In the genomic region with DNA sequence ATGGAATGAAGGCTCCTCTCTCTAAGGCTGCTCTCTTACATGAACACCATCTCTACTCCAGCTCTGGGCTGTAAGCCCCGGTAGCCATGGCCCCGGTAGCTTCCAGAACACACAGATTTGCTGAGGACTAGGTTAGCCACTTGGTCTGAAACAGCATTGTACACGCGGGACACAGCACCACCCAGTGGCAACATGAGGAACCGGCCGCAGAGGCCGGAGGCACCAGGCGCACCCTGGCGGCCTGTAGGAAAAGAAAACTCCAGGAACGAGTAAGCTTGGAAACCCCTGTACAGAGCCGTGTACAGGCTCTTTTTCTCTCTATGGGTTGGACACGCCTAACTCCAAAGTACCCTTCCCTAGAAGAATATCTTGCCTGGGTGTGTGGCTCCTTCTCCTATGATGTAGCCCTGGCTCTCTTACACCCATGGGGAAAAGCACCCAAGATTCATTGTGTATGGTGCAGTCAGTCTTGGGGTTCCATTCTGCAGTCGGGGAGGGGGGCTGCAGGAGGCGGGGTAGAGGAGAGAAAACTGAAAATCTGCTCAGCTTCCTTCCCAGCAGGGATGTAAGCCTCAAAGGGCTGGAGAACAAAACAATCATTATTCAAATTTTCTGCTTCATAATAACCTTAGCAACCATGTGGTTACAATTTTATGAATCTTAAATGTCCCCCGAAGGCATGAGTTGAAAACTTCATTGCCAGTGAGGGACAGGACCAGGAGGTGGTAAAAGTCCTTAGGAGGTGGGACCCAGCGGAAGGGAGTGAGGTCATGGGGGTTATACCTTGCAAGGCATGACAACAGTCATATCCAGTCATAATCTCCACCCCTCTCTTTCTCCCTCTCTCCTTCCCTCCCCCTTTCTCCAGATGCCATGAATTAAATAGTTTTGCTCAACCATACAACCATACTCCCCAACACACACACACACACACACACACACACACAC, we compare ENCODE assay signal across 8 mouse cellular contexts.
A peak's percentile ranks its signal among the peaks of the same experiment; 100 is the strongest.
DNase-seq lines count a peak whose midpoint lies in the region; ATAC-seq and TF ChIP-seq lines count a peak whose summit lies in the region.

No protein-coding gene starts in this region.

- 0 out of 2 replicates have a peak overlapping the region, but pooled peaks have one; percentile 1 for H3K4me2 ChIP-seq in hindbrain, embryonic 12.5 days (replicated peaks)

- TF ChIP-seq CTCF in MEL (IDR thresholded peaks at IDR 0.05 in 2 of 3, conservative IDR thresholded peaks at IDR 0.05 in 1 of 3; ENCODE audit: control insufficient read depth in 1 of 3, insufficient read depth in 1 of 3, low read depth in 2 of 3, low read length in 3 of 3, poor library complexity in 1 of 3, severe bottlenecking in 1 of 3) = peak in 2 of 3 experiments; percentile 94 to 100; a peak in 5 of 6 replicates
- peak; percentile 100 for TF ChIP-seq CTCF in cerebellum, adult 2 months (IDR thresholded peaks at IDR 0.05; ENCODE audit: borderline replicate concordance, insufficient read depth, low read depth, low read length)

- no peaks in the 10 kb centered on the region for H3K79me2 ChIP-seq in MEL (ENCODE audit: control insufficient read depth, insufficient read depth, low read length, poor library complexity)

- H3K4me1 ChIP-seq in MEL (ENCODE audit: control insufficient read depth in 1 of 2, insufficient read depth in 2 of 2, low read length in 2 of 2) = no peaks in the 10 kb centered on the region
- H3K4me1 ChIP-seq in cerebellum, adult 2 months (ENCODE audit: control insufficient read depth, insufficient read depth, low read length) = peaks cover 10% of the 10 kb centered on the region
- peaks cover 3% of the 10 kb centered on the region; the same call in 1 of the 2 replicates for H3K4me1 ChIP-seq in hindbrain, embryonic 12.5 days

- TF ChIP-seq EP300 in MEL (IDR thresholded peaks at IDR 0.05; ENCODE audit: low read depth in 1 of 2, low read length in 2 of 2) = no peak

- WGBS in cerebellum, adult 2 months = 7% methylated on average over 16 of the region's 16 CpGs
- WGBS in hindbrain, embryonic 12.5 days = 15% methylated on average over 16 of the region's 16 CpGs

- ATAC-seq in hindbrain, embryonic 12.5 days (ENCODE audit: low FRiP score) = peak; percentile 81

- H3K9me3 ChIP-seq in MEL (replicated peaks; ENCODE audit: insufficient read depth, low read length) = no peaks in the 10 kb centered on the region
- no peaks in the 10 kb centered on the region for H3K9me3 ChIP-seq in hindbrain, embryonic 12.5 days (replicated peaks)

- H3K36me3 ChIP-seq in MEL (ENCODE audit: control insufficient read depth in 1 of 2, insufficient read depth in 2 of 2, low read length in 2 of 2) = no peaks in the 10 kb centered on the region
- H3K36me3 ChIP-seq in hindbrain, embryonic 12.5 days = no peaks in the 10 kb centered on the region

- no peak overlapping the region for H3K27ac ChIP-seq in MEL (ENCODE audit: control insufficient read depth, low read depth, low read length)
- no peak overlapping the region for H3K27ac ChIP-seq in cerebellum, adult 2 months (ENCODE audit: insufficient read depth, low read length)
- H3K27ac ChIP-seq in hindbrain, embryonic 12.5 days = no peak overlapping the region

- H3K4me3 ChIP-seq in MEL (ENCODE audit: control insufficient read depth in 1 of 2, insufficient read depth in 1 of 2, low read depth in 2 of 2, low read length in 2 of 2) = no peak overlapping the region
- no peak overlapping the region for H3K4me3 ChIP-seq in cerebellum, adult 2 months (replicated peaks; ENCODE audit: insufficient read depth, low read depth, low read length)
- H3K4me3 ChIP-seq in hindbrain, embryonic 12.5 days = no peak overlapping the region

- TF ChIP-seq POLR2A in MEL (IDR thresholded peaks at IDR 0.05; ENCODE audit: control insufficient read depth in 1 of 2, insufficient read depth in 1 of 2, low read depth in 1 of 2, low read length in 2 of 2, poor library complexity in 1 of 2) = no peak
- no peak for TF ChIP-seq POLR2A in cerebellum, adult 2 months (IDR thresholded peaks at IDR 0.05; ENCODE audit: borderline replicate concordance, insufficient read depth, low read length)

- TF ChIP-seq RAD21 in MEL (IDR thresholded peaks at IDR 0.05; ENCODE audit: low read depth, low read length) = peak; percentile 92

- no peaks in the 10 kb centered on the region for H3K27me3 ChIP-seq in MEL (ENCODE audit: control insufficient read depth in 1 of 2, insufficient read depth in 2 of 2, low read length in 2 of 2)
- no peaks in the 10 kb centered on the region for H3K27me3 ChIP-seq in cerebellum, adult 2 months (ENCODE audit: control insufficient read depth, insufficient read depth, low read length)
- peaks cover 12% of the 10 kb centered on the region for H3K27me3 ChIP-seq in hindbrain, embryonic 12.5 days

- DNase-seq in MEL (ENCODE audit: low read depth, low spot score) = peak; percentile 85
- DNase-seq in cerebellum, adult 2 months = peak; percentile 86 to 95
- DNase-seq in forelimb bud, embryonic 11.5 days (ENCODE audit: low read depth, low spot score) = peak; percentile 93
- DNase-seq in layer of hippocampus, postnatal 10 days (ENCODE audit: low spot score in 2 of 2) = peak; percentile 95 to 96
- DNase-seq in lung, postnatal 10 days = peak; percentile 86
- peak; percentile 39 for DNase-seq in retina, adult 2 months (ENCODE audit: low read depth, low spot score)
- peak; percentile 84 for DNase-seq in thymus, postnatal 25 days

- no peak overlapping the region; the same call in 1 of the 2 replicates for H3K9ac ChIP-seq in MEL (ENCODE audit: control insufficient read depth, low read depth, low read length, poor library complexity, severe bottlenecking)
- no peak overlapping the region for H3K9ac ChIP-seq in hindbrain, embryonic 12.5 days

TF ChIP-seq in MEL, 35 proteins besides CTCF, POLR2A, EP300 and RAD21:
- peak; percentile 87 for TF ChIP-seq ZC3H11A (IDR thresholded peaks at IDR 0.05; ENCODE audit: low read depth, low read length)
- no peak for TF ChIP-seq UBTF (IDR thresholded peaks at IDR 0.05; ENCODE audit: borderline replicate concordance, insufficient read depth, low read depth, low read length)
- no peak for TF ChIP-seq POLR2AphosphoS2 (IDR thresholded peaks at IDR 0.05; ENCODE audit: low read length)
- 0 out of 2 replicates have a peak, but pooled peaks have one; percentile 18 for TF ChIP-seq RCOR1 (IDR thresholded peaks at IDR 0.05; ENCODE audit: low read depth, low read length)
- peak; percentile 36; the same call in 1 of the 2 replicates for TF ChIP-seq SIN3A (IDR thresholded peaks at IDR 0.05; ENCODE audit: low read length)
- no peak for TF ChIP-seq CHD1 (IDR thresholded peaks at IDR 0.05; ENCODE audit: low read depth, low read length)
- TF ChIP-seq SMC3 (IDR thresholded peaks at IDR 0.05; ENCODE audit: low read depth, low read length) = peak; percentile 99
- TF ChIP-seq MYC (IDR thresholded peaks at IDR 0.05; ENCODE audit: low read depth, low read length) = peak; percentile 68; the same call in 1 of the 2 replicates
- TF ChIP-seq TBP (IDR thresholded peaks at IDR 0.05; ENCODE audit: low read depth, low read length) = peak; percentile 62; the same call in 1 of the 2 replicates
- TF ChIP-seq E2F4 (IDR thresholded peaks at IDR 0.05; ENCODE audit: borderline replicate concordance, low read depth, low read length) = no peak
- TF ChIP-seq USF1 (IDR thresholded peaks at IDR 0.05; ENCODE audit: low read depth, low read length) = no peak
- TF ChIP-seq TCF12 (IDR thresholded peaks at IDR 0.05; ENCODE audit: low read depth, low read length) = no peak
- 0 out of 2 replicates have a peak, but pooled peaks have one; percentile 41 for TF ChIP-seq BHLHE40 (IDR thresholded peaks at IDR 0.05; ENCODE audit: borderline replicate concordance, low read depth, low read length)
- no peak for TF ChIP-seq HCFC1 (IDR thresholded peaks at IDR 0.05; ENCODE audit: low read depth, low read length)
- no peak for TF ChIP-seq MEF2A (IDR thresholded peaks at IDR 0.05; ENCODE audit: extremely low read depth, insufficient replicate concordance, low read depth, low read length, poor library complexity, severe bottlenecking)
- peak; percentile 74; the same call in 1 of the 2 replicates for TF ChIP-seq JUND (IDR thresholded peaks at IDR 0.05; ENCODE audit: low read depth, low read length)
- 0 out of 2 replicates have a peak, but pooled peaks have one; percentile 58 for TF ChIP-seq MAZ (IDR thresholded peaks at IDR 0.05; ENCODE audit: low read depth, low read length)
- TF ChIP-seq MYB (IDR thresholded peaks at IDR 0.05; ENCODE audit: low read depth, low read length) = no peak
- no peak for TF ChIP-seq ETS1 (IDR thresholded peaks at IDR 0.05; ENCODE audit: low read depth, low read length)
- TF ChIP-seq NRF1 (IDR thresholded peaks at IDR 0.05; ENCODE audit: insufficient read depth, low read depth, low read length, poor library complexity, severe bottlenecking) = no peak
- TF ChIP-seq ZKSCAN1 (IDR thresholded peaks at IDR 0.05; ENCODE audit: low read depth, low read length) = no peak
- TF ChIP-seq ZNF384 (IDR thresholded peaks at IDR 0.05; ENCODE audit: low read depth, low read length) = 0 out of 2 replicates have a peak, but pooled peaks have one; percentile 20
- TF ChIP-seq TAL1 (IDR thresholded peaks at IDR 0.05; ENCODE audit: low read length) = no peak

Comparison
In these comparisons a context has a peak if more than half of its experiments do, and no peak if none do; other contexts are left out.
1. DNase-seq: peak in every context shown above with its lines; median percentile 96 in layer of hippocampus, postnatal 10 days; 93 in forelimb bud, embryonic 11.5 days; 90 in cerebellum, adult 2 months; 86 in lung, postnatal 10 days; 85 in MEL; 84 in thymus, postnatal 25 days; 39 in retina, adult 2 months.